Mouse (Mus musculus): ENCODE results near the gene Slc39a10. TPM values are rescaled to one million over a fixed set of nuclear protein-coding genes. Genes with fewer than 3 reads are reported as not detected.
A peak's percentile ranks its signal among the peaks of the same experiment; 100 is the strongest.

Slc39a10 gene
- polyA plus RNA-seq, 1 experiment from 2014 or later: 83.9 TPM

- ATAC-seq (ENCODE audit: insufficient read depth, low FRiP score, low TSS enrichment) (no peak), DNase-seq (ENCODE audit: low spot score) (peak; percentile 33)
- Histone ChIP-seq H3K9ac (ENCODE audit: low read length) (no peak overlapping the region), H3K27me3 (ENCODE audit: control insufficient read depth, insufficient read depth, low read length) (no peaks in the 10 kb centered on the region), H3K9me3 (ENCODE audit: control insufficient read depth, low read length) (no peaks in the 10 kb centered on the region), H3K27ac (ENCODE audit: low read depth, low read length) (no peak overlapping the region), H3K36me3 (ENCODE audit: control insufficient read depth, insufficient read depth, low read length) (no peaks in the 10 kb centered on the region), H3K4me1 (ENCODE audit: control insufficient read depth, insufficient read depth, low read length) (no peaks in the 10 kb centered on the region), H3K4me3 (ENCODE audit: low read depth, low read length) (no peak overlapping the region), H3K4me2 (ENCODE audit: low read depth) (no peak overlapping the region)
- WGBS: 31% methylated on average over 9 of the region's 9 CpGs
These were observed 6.6 kb downstream of the Slc39a10 start for GRCm38 (mm10) chr1:46886091-46886490.

DNA sequence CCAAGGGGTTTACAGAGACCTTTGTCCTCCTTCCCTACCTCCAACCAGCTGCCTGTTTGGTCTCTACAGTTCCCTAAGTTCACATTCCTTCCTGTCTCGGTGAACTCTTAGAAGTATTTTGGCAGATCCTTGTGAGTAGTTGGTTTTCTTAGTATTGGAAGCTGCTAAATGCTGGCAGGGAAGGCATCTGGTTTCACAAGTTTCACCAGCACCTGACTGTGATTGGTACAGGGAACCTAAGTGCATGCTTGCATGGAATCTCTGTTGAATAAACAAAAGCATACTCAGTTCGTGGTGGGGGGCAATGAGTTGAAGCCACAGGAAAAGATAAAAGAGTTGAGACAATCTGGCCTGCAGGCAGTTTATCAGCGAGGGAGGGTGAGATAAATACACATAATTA lies 7.4 kb downstream of the Slc39a10 start:
- 16% methylated on average over 3 of the region's 3 CpGs for WGBS
- Histone ChIP-seq H3K27ac (ENCODE audit: low read depth, low read length) (no peak overlapping the region; the same call in 1 of the 2 replicates), H3K36me3 (ENCODE audit: control insufficient read depth, insufficient read depth, low read length) (no peaks in the 10 kb centered on the region), H3K4me2 (ENCODE audit: low read depth) (no peak overlapping the region), H3K27me3 (ENCODE audit: control insufficient read depth, insufficient read depth, low read length) (no peaks in the 10 kb centered on the region), H3K9ac (ENCODE audit: low read length) (no peak overlapping the region), H3K4me3 (ENCODE audit: low read depth, low read length) (no peak overlapping the region), H3K4me1 (ENCODE audit: control insufficient read depth, insufficient read depth, low read length) (no peaks in the 10 kb centered on the region), H3K9me3 (ENCODE audit: control insufficient read depth, low read length) (no peaks in the 10 kb centered on the region)
- ATAC-seq (ENCODE audit: insufficient read depth, low FRiP score, low TSS enrichment) (no peak), DNase-seq (ENCODE audit: low spot score) (peak; percentile 16)

GRCm38 (mm10) chr1:46879951-46880350 lies 12.7 kb downstream of the Slc39a10 start:
- Histone ChIP-seq H3K4me1 (ENCODE audit: control insufficient read depth, insufficient read depth, low read length) (no peaks in the 10 kb centered on the region), H3K36me3 (ENCODE audit: control insufficient read depth, insufficient read depth, low read length) (no peaks in the 10 kb centered on the region), H3K4me3 (ENCODE audit: low read depth, low read length) (no peak overlapping the region), H3K9me3 (ENCODE audit: control insufficient read depth, low read length) (no peaks in the 10 kb centered on the region), H3K27ac (ENCODE audit: low read depth, low read length) (no peak overlapping the region), H3K9ac (ENCODE audit: low read length) (no peak overlapping the region), H3K27me3 (ENCODE audit: control insufficient read depth, insufficient read depth, low read length) (no peaks in the 10 kb centered on the region), H3K4me2 (ENCODE audit: low read depth) (no peak overlapping the region)
- no peak for ATAC-seq (ENCODE audit: insufficient read depth, low FRiP score, low TSS enrichment)
- no peak for DNase-seq (ENCODE audit: low spot score)

GRCm38 (mm10) chr1:46873770-46874169 lies 18.9 kb downstream of the Slc39a10 start:
- no peak overlapping the region for H3K4me2 ChIP-seq (ENCODE audit: low read depth)
- 70% methylated on average over 3 of the region's 3 CpGs for WGBS
- H3K4me1 ChIP-seq (ENCODE audit: control insufficient read depth, insufficient read depth, low read length): no peaks in the 10 kb centered on the region
- DNase-seq (ENCODE audit: low spot score) (no peak), ATAC-seq (ENCODE audit: insufficient read depth, low FRiP score, low TSS enrichment) (no peak)
- H3K27ac ChIP-seq (ENCODE audit: low read depth, low read length): no peak overlapping the region
- no peaks in the 10 kb centered on the region for H3K9me3 ChIP-seq (ENCODE audit: control insufficient read depth, low read length)
- H3K4me3 ChIP-seq (ENCODE audit: low read depth, low read length): no peak overlapping the region
- H3K36me3 ChIP-seq (ENCODE audit: control insufficient read depth, insufficient read depth, low read length): no peaks in the 10 kb centered on the region
- H3K27me3 ChIP-seq (ENCODE audit: control insufficient read depth, insufficient read depth, low read length): no peaks in the 10 kb centered on the region
- no peak overlapping the region for H3K9ac ChIP-seq (ENCODE audit: low read length)

DNA sequence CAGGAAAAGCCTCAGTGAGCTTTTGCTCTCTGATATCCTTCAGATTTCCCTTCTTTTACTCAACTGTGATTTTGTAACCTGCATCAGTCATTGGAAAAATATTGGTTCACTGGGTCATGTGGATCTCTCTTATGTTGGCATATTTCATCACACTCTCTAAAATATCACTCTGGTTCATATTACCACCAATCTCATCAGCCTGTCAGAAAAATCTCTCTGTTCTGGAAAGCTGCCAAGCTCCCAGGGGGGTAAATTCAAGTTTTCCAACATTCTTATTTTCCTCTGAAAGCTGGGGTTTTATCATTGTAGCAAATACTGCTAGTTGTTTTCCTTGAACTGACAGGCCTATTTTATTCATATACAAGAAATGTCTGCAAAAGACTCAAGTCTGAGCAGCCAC lies 22.9 kb downstream of the Slc39a10 start:
- DNase-seq (ENCODE audit: low spot score) (no peak), ATAC-seq (ENCODE audit: insufficient read depth, low FRiP score, low TSS enrichment) (no peak)
- H3K4me1 ChIP-seq (ENCODE audit: control insufficient read depth, insufficient read depth, low read length): no peaks in the 10 kb centered on the region
- no peaks in the 10 kb centered on the region for H3K9me3 ChIP-seq (ENCODE audit: control insufficient read depth, low read length)
- no peak overlapping the region for H3K27ac ChIP-seq (ENCODE audit: low read depth, low read length)
- H3K9ac ChIP-seq (ENCODE audit: low read length): no peak overlapping the region
- no peak overlapping the region for H3K4me3 ChIP-seq (ENCODE audit: low read depth, low read length)
- no peaks in the 10 kb centered on the region for H3K27me3 ChIP-seq (ENCODE audit: control insufficient read depth, insufficient read depth, low read length)
- H3K36me3 ChIP-seq (ENCODE audit: control insufficient read depth, insufficient read depth, low read length): no peaks in the 10 kb centered on the region
- H3K4me2 ChIP-seq (ENCODE audit: low read depth): no peak overlapping the region

GRCm38 (mm10) chr1:46864175-46864885 lies 28.3 kb downstream of the Slc39a10 start:
- Histone ChIP-seq H3K27me3 (ENCODE audit: control insufficient read depth, insufficient read depth, low read length) (no peaks in the 10 kb centered on the region), H3K4me3 (ENCODE audit: low read depth, low read length) (no peak overlapping the region), H3K36me3 (ENCODE audit: control insufficient read depth, insufficient read depth, low read length) (no peaks in the 10 kb centered on the region), H3K27ac (ENCODE audit: low read depth, low read length) (no peak overlapping the region), H3K9ac (ENCODE audit: low read length) (no peak overlapping the region), H3K9me3 (ENCODE audit: control insufficient read depth, low read length) (no peaks in the 10 kb centered on the region), H3K4me1 (ENCODE audit: control insufficient read depth, insufficient read depth, low read length) (no peaks in the 10 kb centered on the region), H3K4me2 (ENCODE audit: low read depth) (no peak overlapping the region)
- 84% methylated on average over 7 of the region's 7 CpGs for WGBS
- DNase-seq (ENCODE audit: low spot score): no peak
- ATAC-seq (ENCODE audit: insufficient read depth, low FRiP score, low TSS enrichment): no peak

- ATAC-seq (ENCODE audit: insufficient read depth, low FRiP score, low TSS enrichment) (no peak), DNase-seq (ENCODE audit: low spot score) (no peak)
- Histone ChIP-seq H3K9me3 (ENCODE audit: control insufficient read depth, low read length) (no peaks in the 10 kb centered on the region), H3K4me1 (ENCODE audit: control insufficient read depth, insufficient read depth, low read length) (no peaks in the 10 kb centered on the region), H3K9ac (ENCODE audit: low read length) (no peak overlapping the region), H3K4me3 (ENCODE audit: low read depth, low read length) (no peak overlapping the region), H3K27ac (ENCODE audit: low read depth, low read length) (no peak overlapping the region), H3K4me2 (ENCODE audit: low read depth) (no peak overlapping the region), H3K36me3 (ENCODE audit: control insufficient read depth, insufficient read depth, low read length) (no peaks in the 10 kb centered on the region), H3K27me3 (ENCODE audit: control insufficient read depth, insufficient read depth, low read length) (no peaks in the 10 kb centered on the region)
- WGBS: 79% methylated on average over 2 of the region's 2 CpGs
These were observed 29.2 kb downstream of the Slc39a10 start for GRCm38 (mm10) chr1:46863434-46863833.

DNA sequence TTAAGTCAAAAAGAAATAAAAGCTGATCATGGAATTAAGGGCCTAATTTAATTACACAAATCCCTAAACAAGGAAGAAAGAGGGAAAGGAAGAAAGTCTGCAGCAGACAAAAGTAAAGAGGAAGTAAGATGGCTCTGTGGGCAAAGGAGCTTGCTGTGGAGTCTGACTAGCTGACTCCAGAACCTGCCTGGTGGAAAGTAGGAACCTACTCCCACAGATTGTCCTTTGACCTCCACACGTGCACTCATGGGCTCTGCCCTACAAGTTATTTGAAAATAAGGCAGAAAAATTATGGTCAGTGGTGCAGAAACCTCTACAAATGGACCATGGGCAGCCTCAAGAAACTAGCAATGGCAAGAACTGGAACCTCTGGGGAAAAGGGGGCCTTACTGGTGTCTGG lies 32.6 kb downstream of the Slc39a10 start:
- 84% methylated on average over 1 of the region's 1 CpGs for WGBS
- no peaks in the 10 kb centered on the region for H3K27me3 ChIP-seq (ENCODE audit: control insufficient read depth, insufficient read depth, low read length)
- no peak for DNase-seq (ENCODE audit: low spot score)

DNA sequence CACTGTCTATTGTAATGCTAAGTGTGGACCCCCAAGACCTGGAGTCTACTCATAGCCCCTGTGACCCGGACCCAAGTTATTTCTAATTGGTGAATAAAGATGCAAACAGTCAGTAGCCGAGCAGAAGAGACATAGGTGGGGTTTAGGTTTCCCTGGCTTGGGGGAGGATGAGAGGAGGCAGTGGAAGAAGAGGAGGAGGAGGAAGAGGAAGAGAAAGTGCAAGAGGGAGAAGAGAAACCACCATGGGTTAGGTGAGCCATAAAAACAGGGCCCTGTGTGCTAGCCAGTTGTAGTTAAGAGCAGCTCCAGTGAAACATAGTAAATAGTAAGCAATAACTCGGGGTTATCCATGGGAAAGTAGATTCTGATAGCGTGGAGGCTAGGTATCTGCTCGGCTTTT lies 34.1 kb downstream of the Slc39a10 start:
- H3K4me2 ChIP-seq (ENCODE audit: low read depth): no peak overlapping the region
- H3K9me3 ChIP-seq (ENCODE audit: control insufficient read depth, low read length): no peaks in the 10 kb centered on the region
- no peaks in the 10 kb centered on the region for H3K4me1 ChIP-seq (ENCODE audit: control insufficient read depth, insufficient read depth, low read length)
- ATAC-seq (ENCODE audit: insufficient read depth, low FRiP score, low TSS enrichment) (no peak), DNase-seq (ENCODE audit: low spot score) (no peak)
- H3K27ac ChIP-seq (ENCODE audit: low read depth, low read length): no peak overlapping the region
- H3K9ac ChIP-seq (ENCODE audit: low read length): no peak overlapping the region
- H3K36me3 ChIP-seq (ENCODE audit: control insufficient read depth, insufficient read depth, low read length): no peaks in the 10 kb centered on the region
- H3K4me3 ChIP-seq (ENCODE audit: low read depth, low read length): no peak overlapping the region
- H3K27me3 ChIP-seq (ENCODE audit: control insufficient read depth, insufficient read depth, low read length): no peaks in the 10 kb centered on the region
- 84% methylated on average over 5 of the region's 5 CpGs for WGBS

More for the DNA sequence above, 32.6 kb downstream of the Slc39a10 start:
- ATAC-seq (ENCODE audit: insufficient read depth, low FRiP score, low TSS enrichment): no peak
- no peaks in the 10 kb centered on the region for H3K36me3 ChIP-seq (ENCODE audit: control insufficient read depth, insufficient read depth, low read length)
- no peaks in the 10 kb centered on the region for H3K4me1 ChIP-seq (ENCODE audit: control insufficient read depth, insufficient read depth, low read length)
- H3K9me3 ChIP-seq (ENCODE audit: control insufficient read depth, low read length): no peaks in the 10 kb centered on the region
- H3K4me3 ChIP-seq (ENCODE audit: low read depth, low read length): no peak overlapping the region
- H3K4me2 ChIP-seq (ENCODE audit: low read depth): no peak overlapping the region
- no peak overlapping the region for H3K27ac ChIP-seq (ENCODE audit: low read depth, low read length)
- H3K9ac ChIP-seq (ENCODE audit: low read length): no peak overlapping the region
